Mouse (Mus musculus) lung, adult 18-20 months (tissue): ENCODE measurements around the gene Mrm3.

Source experiments
- DNase-seq, 2 experiments: peaks; one replicate each; pipeline ENCODE4 v3.0.0; 2022; ENCODE audit warnings: mixed read lengths in 2 of 2

Gene Mrm3

GRCm38 (mm10) chr11:76253145-76253917, 9.8 kb downstream of the Mrm3 start:
- peak; percentile 80 to 86 for DNase-seq

- DNase-seq, result no peak
Observed at GRCm38 (mm10) chr11:76253918-76254264, 10.4 kb downstream of the Mrm3 start.

- no peak for DNase-seq
Observed at GRCm38 (mm10) chr11:76255431-76256001, 12.0 kb downstream of the Mrm3 start.

- no peak for DNase-seq
Observed at GRCm38 (mm10) chr11:76256129-76256528, 12.6 kb downstream of the Mrm3 start.

GRCm38 (mm10) chr11:76257386-76257785, 13.9 kb downstream of the Mrm3 start:
- no peak for DNase-seq

- no peak for DNase-seq
Observed at GRCm38 (mm10) chr11:76258511-76258910, 15.0 kb downstream of the Mrm3 start.

- DNase-seq, result no peak
Observed at GRCm38 (mm10) chr11:76260208-76261050, 16.9 kb downstream of the Mrm3 start.

GRCm38 (mm10) chr11:76261224-76261623, 17.7 kb downstream of the Mrm3 start:
- peak in 1 of 2 experiments; percentile 13 for DNase-seq

GRCm38 (mm10) chr11:76262611-76263351, 19.3 kb downstream of the Mrm3 start:
- no peak for DNase-seq

GRCm38 (mm10) chr11:76267550-76267949, 24.0 kb downstream of the Mrm3 start:
- DNase-seq, result no peak

GRCm38 (mm10) chr11:76268001-76268459, 24.5 kb downstream of the Mrm3 start:
- no peak for DNase-seq

- DNase-seq, result no peak
Observed at GRCm38 (mm10) chr11:76268521-76269065, 25.1 kb downstream of the Mrm3 start.

GRCm38 (mm10) chr11:76272440-76272839, 28.9 kb downstream of the Mrm3 start:
- no peak for DNase-seq

- no peak for DNase-seq
Observed at GRCm38 (mm10) chr11:76278960-76279852, 35.7 kb downstream of the Mrm3 start.

- DNase-seq, result no peak
Observed at GRCm38 (mm10) chr11:76279971-76280370, 36.5 kb downstream of the Mrm3 start.

- DNase-seq, result no peak
Observed at GRCm38 (mm10) chr11:76283841-76284240, 40.3 kb downstream of the Mrm3 start.

- no peak for DNase-seq
Observed at GRCm38 (mm10) chr11:76285431-76286075, 42.0 kb downstream of the Mrm3 start.

GRCm38 (mm10) chr11:76286534-76287126, 43.1 kb downstream of the Mrm3 start:
- DNase-seq, result no peak

GRCm38 (mm10) chr11:76287301-76287700, 43.8 kb downstream of the Mrm3 start:
- DNase-seq, result no peak

- DNase-seq, result no peak
Observed at GRCm38 (mm10) chr11:76288645-76289044, 45.1 kb downstream of the Mrm3 start.
